Mouse (Mus musculus) midbrain, embryonic 10.5 days (tissue): Measurements from ENCODE around the gene Dnajc2. TPM values are rescaled to one million over a fixed set of nuclear protein-coding genes. Genes with fewer than 3 reads are reported as not detected.
"Not testable (repeated sequence)": the region's sequence is repeated elsewhere in the genome, so short reads cannot be mapped to it uniquely, and the experiment has no call there.

Source experiments
- DNase-seq: peaks from one replicate; pipeline ENCODE4 v3.0.0-alpha.2; 2017; ENCODE audit warnings: low spot score
- H3K27ac ChIP-seq: fragments of 300-500 bp; sonication (generic); replicated peaks from 2 replicates; pipeline ENCODE4 v1.5.1; 2016; ENCODE audit warnings: mild to moderate bottlenecking
- H3K27me3 ChIP-seq: fragments of 300-500 bp; sonication (generic); 2 replicates; pipeline ENCODE4 v1.6.1; 2016; ENCODE audit warnings: low read depth, mild to moderate bottlenecking; ENCODE audit not compliant: poor library complexity, severe bottlenecking
- H3K36me3 ChIP-seq: fragments of 300-500 bp; sonication (generic); 2 replicates; pipeline ENCODE4 v1.6.1; 2016; ENCODE audit warnings: mild to moderate bottlenecking, moderate library complexity
- H3K4me1 ChIP-seq: fragments of 300-500 bp; sonication (generic); 2 replicates; pipeline ENCODE4 v1.6.1; 2016
- H3K4me3 ChIP-seq: fragments of 300-500 bp; sonication (generic); 2 replicates; pipeline ENCODE4 v1.5.1; 2016; ENCODE audit warnings: mild to moderate bottlenecking, moderate library complexity
- H3K9me3 ChIP-seq: fragments of 300-500 bp; sonication (generic); replicated peaks from 2 replicates; pipeline ENCODE4 v1.6.1; 2016; ENCODE audit warnings: mild to moderate bottlenecking
- WGBS: fragments of 180-500 bp; shearing (Covaris S2); methylation state at CpG from one replicate; pipeline ENCODE4 v1.1.7; 2016; 5-methylcytosine and 5-hydroxymethylcytosine counted together
- polyA plus RNA-seq: library from polyadenylated mRNA; unstranded; fragments of >200 nt; fragmentation: Nextera tagmentation; extraction: Ambion mirVana; gene quantifications from 2 replicates; pipeline ENCODE4 v1.2.1, GENCODE M21; 2016

Gene Dnajc2
- polyA plus RNA-seq, 1 experiment from 2014 or later = 100 TPM

- WGBS = 95% methylated on average over 4 of the region's 4 CpGs
- Histone ChIP-seq H3K36me3 (no peaks in the 10 kb centered on the region), H3K27ac (no peak overlapping the region), H3K4me3 (no peak overlapping the region), H3K9me3 (no peaks in the 10 kb centered on the region), H3K4me1 (peaks cover 3% of the 10 kb centered on the region), H3K27me3 (no peaks in the 10 kb centered on the region)
- no peak for DNase-seq
Observed at GRCm38 (mm10) chr5:21714447-21714846, 70.6 kb downstream of the Dnajc2 start.

- H3K4me1 ChIP-seq = peaks cover 3% of the 10 kb centered on the region
- peak overlapping the region; percentile 33; the same call in 1 of the 2 replicates for H3K27ac ChIP-seq
- DNase-seq = no peak
- H3K27me3 ChIP-seq = no peaks in the 10 kb centered on the region
- WGBS = 77% methylated on average over 13 of the region's 13 CpGs
- H3K36me3 ChIP-seq = no peaks in the 10 kb centered on the region
- no peaks in the 10 kb centered on the region for H3K9me3 ChIP-seq
- H3K4me3 ChIP-seq = no peak overlapping the region
Observed at GRCm38 (mm10) chr5:21712127-21712715, 72.8 kb downstream of the Dnajc2 start.

GRCm38 (mm10) chr5:21708011-21708410, 77.0 kb downstream of the Dnajc2 start:
- not testable (repeated sequence) for H3K27me3 ChIP-seq, H3K4me1 ChIP-seq, H3K9me3 ChIP-seq, H3K4me3 ChIP-seq, DNase-seq, H3K27ac ChIP-seq, H3K36me3 ChIP-seq
- WGBS = 86% methylated on average over 8 of the region's 8 CpGs

Other genes starting within 250 kb of the Dnajc2 start
- 5.6 and 10.6 TPM in 2 replicates for gene Lrrc17, start 241.7 kb downstream of the Dnajc2 start, polyA plus RNA-seq
- gene Fbxl13, start 139.6 kb downstream of the Dnajc2 start, polyA plus RNA-seq = 0.15 and 0.48 TPM in 2 replicates
- 66.9 and 74.4 TPM in 2 replicates for gene Armc10, start 139.4 kb downstream of the Dnajc2 start, polyA plus RNA-seq
- 10.4 and 14.8 TPM in 2 replicates for gene Napepld, start 83.9 kb downstream of the Dnajc2 start, polyA plus RNA-seq
- gene Pmpcb, start 48.1 kb downstream of the Dnajc2 start, polyA plus RNA-seq = 87.0 and 88.6 TPM in 2 replicates
- 247 and 261 TPM in 2 replicates for gene Psmc2, start within 50 bp of the Dnajc2 start, polyA plus RNA-seq
- 0.05 TPM in 1 of 2 replicates, not detected in the other for gene Slc26a5, start 80.4 kb upstream of the Dnajc2 start, polyA plus RNA-seq